Mouse (Mus musculus): Measurements from ENCODE around the gene Tcf19.
"Not testable (repeated sequence)": the region's sequence is repeated elsewhere in the genome, so short reads cannot be mapped to it uniquely, and the experiment has no call there.

Tcf19 gene

DNA sequence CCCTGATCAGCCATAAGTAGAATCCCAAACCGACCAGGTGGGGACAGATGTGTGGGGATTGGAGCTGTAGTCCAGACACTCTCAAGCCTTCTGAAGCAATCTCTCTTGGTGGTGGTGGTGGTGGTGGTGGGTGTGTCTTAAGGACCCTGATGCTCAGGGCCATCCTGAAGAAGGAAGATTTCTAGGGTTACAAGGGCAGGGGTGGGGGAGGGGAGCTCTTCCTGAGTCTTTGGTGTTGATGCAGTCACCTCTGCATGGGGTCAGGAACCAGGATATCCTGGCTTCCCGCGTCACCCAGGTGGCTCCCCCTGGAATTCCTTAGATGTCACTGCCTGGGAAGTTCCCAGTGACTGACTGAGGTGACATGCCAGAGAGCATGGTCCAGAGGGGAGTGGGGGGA lies 15.7 kb upstream of the Tcf19 start:
- DNase-seq = no peak

DNA sequence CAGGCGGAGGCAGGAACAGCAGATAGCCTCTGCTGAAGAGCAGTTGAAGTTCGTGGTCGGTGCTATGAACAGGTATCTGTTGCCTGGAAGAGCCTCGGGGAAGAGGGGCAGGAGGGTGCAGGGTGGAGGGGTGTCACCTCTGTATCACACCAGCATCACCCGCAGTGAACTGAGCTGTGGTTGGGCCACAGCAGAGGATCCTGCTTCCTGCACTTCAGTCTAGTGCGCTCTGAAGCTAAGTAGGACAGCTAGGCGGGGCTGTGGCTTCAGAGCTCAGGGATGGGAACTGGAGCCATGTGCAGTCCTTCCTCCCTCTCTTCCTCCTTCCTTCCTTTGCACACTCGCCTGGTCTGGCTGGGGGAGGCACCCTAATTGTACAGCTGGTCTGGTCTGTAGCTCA lies 10.0 kb upstream of the Tcf19 start:
- no peak for DNase-seq

GRCm38 (mm10) chr17:35524354-35524753 lies 7.7 kb upstream of the Tcf19 start:
- DNase-seq = no peak

DNA sequence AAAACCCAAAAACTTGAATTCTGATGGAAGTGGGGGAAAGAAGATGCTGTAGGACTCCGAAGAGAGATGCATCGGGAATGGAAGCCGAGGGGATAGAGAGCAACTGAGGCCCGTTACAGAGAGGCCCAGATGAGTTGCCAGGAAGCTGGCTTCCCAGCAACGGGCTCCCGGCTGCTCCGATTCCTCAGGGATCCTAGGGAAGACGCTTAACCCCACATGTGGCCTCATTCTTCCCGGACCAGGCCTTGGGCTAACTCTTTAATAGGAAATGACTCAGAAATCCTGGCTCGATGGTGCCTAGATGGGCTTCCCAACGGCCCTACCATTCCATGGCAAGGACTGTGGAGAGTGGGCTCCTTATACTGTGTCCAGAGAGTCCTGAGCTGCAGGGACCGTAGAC lies 902 bp upstream of the Tcf19 start:
- DNase-seq = no peak

- DNase-seq = peak in 1 of 2 experiments; percentile 39
Measured at GRCm38 (mm10) chr17:35515911-35516640, 548 bp downstream of the Tcf19 start.

GRCm38 (mm10) chr17:35514756-35515155 lies 1.9 kb downstream of the Tcf19 start:
- DNase-seq = no peak

GRCm38 (mm10) chr17:35513886-35514285 lies 2.7 kb downstream of the Tcf19 start:
- DNase-seq = peak; percentile 69 to 82

DNA sequence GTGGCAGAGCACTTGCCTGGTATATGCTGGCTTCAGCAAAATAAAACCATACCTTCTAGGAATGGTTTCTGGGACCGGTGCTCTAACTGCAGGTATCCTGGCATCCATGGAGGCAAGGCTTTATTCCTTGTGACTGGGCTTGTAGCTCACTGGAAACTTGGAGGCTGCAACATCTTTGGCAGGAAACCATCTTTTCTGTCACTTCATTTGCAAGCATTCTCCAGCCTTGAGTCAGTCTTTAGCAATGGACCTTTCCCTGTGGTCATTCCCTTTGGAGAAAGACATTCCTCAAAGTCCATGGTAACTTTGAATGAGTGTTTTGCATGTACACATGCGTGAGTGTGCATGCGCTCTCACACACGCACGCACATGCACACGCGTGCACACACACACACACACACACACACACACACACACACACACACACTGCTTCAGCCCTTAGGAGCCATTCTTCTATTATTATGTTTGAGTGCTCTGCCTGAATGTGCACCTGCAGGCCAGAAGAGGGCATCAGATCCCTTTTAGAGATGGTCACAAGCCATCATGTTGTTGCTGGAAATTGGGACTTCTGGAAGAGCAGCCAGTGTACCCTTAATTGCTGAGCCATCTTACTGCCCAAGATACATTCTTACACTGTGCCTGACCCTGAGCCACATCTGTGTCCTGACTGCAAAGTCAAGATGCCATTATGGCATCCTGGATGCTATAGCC lies 3.6 kb downstream of the Tcf19 start:
- DNase-seq = peak in 1 of 2 experiments; percentile 36

- DNase-seq = no peak
Measured at GRCm38 (mm10) chr17:35509284-35509683, 7.3 kb downstream of the Tcf19 start.

DNA sequence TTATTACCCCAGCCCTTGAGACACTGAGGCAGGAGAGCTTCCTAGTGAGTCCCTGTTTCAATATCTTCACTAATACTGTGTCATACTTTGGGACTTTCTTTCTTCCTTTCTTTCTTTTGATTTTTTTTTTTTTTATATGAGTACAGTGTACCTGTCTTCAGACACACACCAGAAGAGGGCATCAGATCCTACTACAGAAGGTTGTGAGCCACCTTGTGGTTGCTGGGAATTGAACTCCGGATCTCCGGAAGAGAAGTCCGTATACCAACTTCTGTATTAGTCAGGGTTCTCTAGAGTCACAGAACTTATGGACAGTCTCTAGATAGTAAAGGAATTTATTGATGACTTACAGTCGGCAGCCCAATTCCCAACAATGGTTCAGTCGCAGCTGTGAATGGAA lies 8.3 kb downstream of the Tcf19 start:
- DNase-seq = not testable (repeated sequence)

GRCm38 (mm10) chr17:35507556-35508260 lies 8.9 kb downstream of the Tcf19 start:
- no peak for DNase-seq

- no peak for DNase-seq
Measured at GRCm38 (mm10) chr17:35506881-35507280, 9.7 kb downstream of the Tcf19 start.

- DNase-seq = no peak
Measured at GRCm38 (mm10) chr17:35505776-35506175, 10.8 kb downstream of the Tcf19 start, which contains the start of gene Pou5f1. Gene Pou5f1 (plus strand): TSS chr17:35506018.

- no peak for DNase-seq
Measured at GRCm38 (mm10) chr17:35504628-35505481, 11.8 kb downstream of the Tcf19 start.

DNA sequence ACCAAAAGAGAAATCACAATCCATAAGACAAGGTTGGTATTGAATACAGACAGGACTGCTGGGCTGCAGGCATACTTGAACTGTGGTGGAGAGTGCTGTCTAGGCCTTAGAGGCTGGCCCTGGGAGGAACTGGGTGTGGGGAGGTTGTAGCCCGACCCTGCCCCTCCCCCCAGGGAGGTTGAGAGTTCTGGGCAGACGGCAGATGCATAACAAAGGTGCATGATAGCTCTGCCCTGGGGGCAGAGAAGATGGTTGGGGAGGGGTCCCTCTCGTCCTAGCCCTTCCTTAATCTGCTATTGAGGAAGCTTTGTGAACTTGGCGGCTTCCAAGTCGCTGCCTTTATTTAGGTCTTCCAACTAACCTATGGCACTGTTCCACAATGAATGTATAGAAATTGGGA lies 12.8 kb downstream of the Tcf19 start:
- DNase-seq = no peak

GRCm38 (mm10) chr17:35502762-35503161 lies 13.9 kb downstream of the Tcf19 start:
- DNase-seq = no peak

DNA sequence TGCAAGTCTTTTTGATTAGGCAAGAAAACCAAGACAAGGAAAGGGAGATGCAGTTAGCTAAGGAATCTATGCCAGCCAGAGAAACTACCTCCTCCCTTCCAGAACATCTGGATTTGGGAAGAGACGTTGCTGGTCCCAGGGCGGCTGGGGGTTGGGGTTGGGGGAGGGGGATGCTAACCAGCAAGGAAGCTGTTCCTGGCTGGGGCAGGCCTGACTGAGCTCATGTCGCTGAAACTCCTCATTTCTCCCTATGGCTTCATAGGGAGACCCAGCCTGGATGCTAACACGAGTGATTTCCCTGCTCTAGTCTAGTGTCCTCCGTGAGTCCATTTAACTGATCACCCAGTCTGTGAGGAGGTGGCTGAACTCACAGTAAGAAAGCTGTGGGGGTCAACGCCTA lies 14.4 kb downstream of the Tcf19 start:
- DNase-seq = no peak

DNA sequence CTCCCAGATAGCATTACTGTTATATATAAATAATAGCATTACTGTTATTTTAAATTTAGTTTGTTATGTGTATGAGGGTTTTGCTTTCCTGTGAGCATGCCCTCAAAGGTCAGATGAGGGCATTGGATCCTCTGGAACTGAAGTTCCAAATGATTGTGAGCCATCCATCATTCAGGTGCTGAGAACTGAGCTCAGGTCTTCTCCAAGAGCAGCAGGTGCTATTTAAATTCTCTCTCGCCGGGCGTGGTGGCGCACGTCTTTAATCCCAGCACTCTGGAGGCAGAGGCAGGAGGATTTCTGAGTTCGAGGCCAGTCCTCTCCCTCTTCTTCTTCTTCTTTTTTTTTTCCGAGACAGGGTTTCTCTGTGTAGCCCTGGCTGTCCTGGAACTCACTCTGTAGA lies 19.5 kb downstream of the Tcf19 start:
- no peak for DNase-seq

- DNase-seq = no peak
Measured at GRCm38 (mm10) chr17:35490320-35490719, 26.3 kb downstream of the Tcf19 start.

- no peak for DNase-seq
Measured at GRCm38 (mm10) chr17:35488041-35488440, 28.6 kb downstream of the Tcf19 start.

DNA sequence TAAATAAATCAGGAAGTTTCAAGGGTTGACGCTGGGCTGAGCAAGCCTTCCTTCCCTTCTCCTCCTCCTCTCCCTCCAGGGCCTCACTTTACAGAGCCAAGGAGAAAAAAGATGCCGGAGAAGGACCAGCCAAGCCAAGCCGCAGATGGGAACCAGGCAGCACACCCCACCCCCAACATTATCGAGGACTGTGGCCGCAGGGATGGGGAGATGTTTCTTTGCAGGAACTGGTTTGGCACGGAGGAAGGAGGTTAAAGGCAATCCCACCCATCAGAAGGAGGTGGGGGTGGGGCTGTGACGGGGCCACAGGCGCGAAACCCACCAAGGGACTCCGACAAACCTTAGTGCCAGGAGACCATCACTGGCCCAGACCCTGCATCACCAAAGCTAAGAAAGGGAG lies 29.9 kb downstream of the Tcf19 start:
- DNase-seq = no peak

GRCm38 (mm10) chr17:35485702-35486101 lies 30.9 kb downstream of the Tcf19 start:
- no peak for DNase-seq

DNA sequence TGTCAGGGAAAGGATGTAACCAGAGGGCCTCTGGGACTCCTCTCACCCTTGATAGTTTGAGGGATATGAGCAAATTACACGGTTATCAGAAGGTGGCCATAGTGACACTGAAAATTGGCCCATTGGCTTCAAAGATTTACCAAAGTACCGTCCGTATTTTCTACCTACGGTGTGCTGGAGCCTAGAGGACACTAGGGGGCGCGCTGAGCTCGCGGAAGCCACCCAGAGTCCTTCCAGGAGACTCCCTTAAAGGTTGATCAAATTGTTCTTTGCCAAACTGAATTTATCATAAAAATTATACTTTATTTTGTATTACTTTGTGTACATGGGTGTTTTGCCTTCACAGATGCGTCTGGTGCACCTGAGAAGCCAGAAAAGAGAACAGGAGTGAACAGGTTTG lies 32.6 kb downstream of the Tcf19 start:
- DNase-seq = peak; percentile 59 to 76

Data from cerebellum, postnatal 25 days (tissue).